Mouse (Mus musculus): Measurements from ENCODE around the gene Hypk.

Gene Hypk

DNA sequence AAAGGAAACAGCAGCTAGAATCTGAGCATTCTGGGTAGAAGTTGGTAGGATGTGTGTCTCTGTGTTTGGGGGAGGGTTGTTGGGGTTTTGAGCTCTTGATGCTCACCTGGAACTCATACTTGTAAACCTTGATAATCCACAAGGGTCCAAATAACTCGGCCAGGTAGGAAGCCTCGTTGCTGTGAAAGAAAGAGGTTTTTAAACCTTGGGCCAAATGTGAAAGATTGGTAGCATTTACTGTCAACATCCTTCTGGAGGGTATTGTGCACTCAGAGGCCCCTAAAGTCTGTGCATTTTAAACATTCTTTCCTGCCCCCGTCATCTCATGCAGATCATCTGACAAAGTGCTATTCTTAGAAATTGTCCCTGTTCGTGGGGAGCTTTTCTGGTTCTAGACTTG, at the start of gene Hypk:
Gene Hypk (plus strand): TSS at position 301 of the 400 bp plus-strand sequence.
- DNase-seq (ENCODE audit: low read depth, low spot score): no peak

DNA sequence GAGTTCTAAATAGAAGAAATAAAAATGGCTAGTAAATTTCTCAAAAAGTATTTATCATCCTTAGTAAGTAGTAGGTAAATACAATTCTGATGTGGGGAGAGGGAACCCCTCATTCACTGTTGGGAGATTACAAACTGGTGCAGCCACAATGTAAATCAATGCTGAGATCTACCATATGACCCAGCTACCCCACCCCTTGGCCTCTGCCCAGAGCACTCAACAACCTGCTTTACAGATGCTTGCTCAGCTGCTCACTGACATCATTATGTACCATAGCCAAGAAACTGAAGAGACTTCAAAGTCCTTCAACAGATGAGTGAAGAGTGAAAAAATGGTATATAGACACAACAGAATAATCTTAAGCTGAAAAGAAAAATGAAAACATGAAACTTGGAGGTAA, 49.8 kb upstream of the Hypk start:
- no peak for DNase-seq (ENCODE audit: low read depth, low spot score)

GRCm38 (mm10) chr2:121408160-121408559, 44.9 kb upstream of the Hypk start:
- peak; percentile 62 for DNase-seq (ENCODE audit: low read depth, low spot score)

GRCm38 (mm10) chr2:121412843-121413386, 40.2 kb upstream of the Hypk start:
- DNase-seq (ENCODE audit: low read depth, low spot score): peak; percentile 43

GRCm38 (mm10) chr2:121413387-121414042, 39.6 kb upstream of the Hypk start, which contains the start of the genes Pdia3 and Catsper2:
TSS of gene Pdia3 (plus strand) at chr2:121413775.
TSS of gene Catsper2 (minus strand) at chr2:121413792.
- DNase-seq (ENCODE audit: low read depth, low spot score): peak; percentile 96

DNA sequence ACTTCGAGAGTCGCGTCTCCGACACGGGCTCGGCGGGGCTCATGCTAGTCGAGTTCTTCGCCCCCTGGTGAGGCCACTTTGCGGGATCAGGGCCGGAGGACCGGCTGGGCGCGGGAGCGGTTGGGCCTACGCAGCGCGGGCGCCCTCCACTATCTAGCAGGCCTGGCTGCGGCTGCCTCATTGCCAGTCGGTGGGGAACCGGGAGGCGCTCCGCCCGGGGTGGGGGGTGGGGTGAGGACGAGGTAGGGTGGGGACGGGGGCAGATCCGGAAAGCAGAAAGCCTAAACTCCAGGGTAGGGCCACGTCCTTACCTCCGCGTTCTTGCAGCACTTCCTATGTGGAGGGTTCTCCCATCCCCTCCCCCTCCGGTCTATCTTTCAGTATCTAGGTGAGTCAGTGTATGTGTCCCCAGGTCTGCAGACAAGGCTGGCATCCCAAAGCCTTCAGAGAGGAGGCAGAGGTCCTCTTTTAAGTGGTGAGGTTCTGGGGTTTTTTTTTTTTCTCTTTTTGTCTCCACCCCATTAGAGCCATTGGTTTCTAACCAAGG, 38.9 kb upstream of the Hypk start:
- DNase-seq (ENCODE audit: low read depth, low spot score): peak; percentile 45

- DNase-seq (ENCODE audit: low read depth, low spot score): no peak
Measured at GRCm38 (mm10) chr2:121415103-121415502, 38.0 kb upstream of the Hypk start.

DNA sequence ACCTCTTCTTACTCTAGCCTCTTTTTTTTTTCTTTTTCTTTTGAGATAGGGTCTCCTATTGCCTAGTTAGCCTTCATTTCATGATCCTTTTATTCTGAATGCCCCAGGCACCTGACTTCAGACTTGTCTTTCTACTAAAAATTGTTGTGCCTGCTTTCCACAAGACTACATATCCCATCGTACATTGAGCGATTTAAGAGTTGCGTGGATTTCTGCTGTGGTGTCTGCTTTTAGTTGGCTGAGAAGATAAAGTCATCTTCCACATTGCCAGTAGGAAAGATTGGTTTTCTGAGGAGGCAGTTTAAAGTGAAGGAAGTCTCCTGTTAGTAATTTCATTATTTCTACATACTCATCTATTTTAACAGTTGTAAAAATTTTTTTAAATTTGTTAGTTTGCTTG, 37.5 kb upstream of the Hypk start:
- no peak for DNase-seq (ENCODE audit: low read depth, low spot score)

DNA sequence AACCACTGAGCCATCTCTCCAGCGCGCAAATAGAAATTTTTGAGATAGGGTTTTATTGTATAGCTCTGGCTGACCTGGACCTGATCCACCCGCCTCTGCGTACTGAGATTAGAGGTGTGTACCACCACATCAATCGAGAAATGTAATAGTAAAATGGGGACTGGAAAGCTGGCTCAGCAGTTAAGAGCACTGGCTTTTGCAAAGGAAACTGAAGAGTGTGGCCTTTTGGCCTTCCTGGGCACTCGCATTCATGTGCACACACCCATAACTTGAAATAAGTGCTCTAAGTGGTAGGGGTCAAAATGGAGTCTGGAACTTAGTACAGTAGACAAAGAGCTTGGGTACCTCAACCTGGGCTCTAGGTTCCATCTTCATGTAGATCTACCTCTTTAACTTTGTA, 36.7 kb upstream of the Hypk start:
- no peak for DNase-seq (ENCODE audit: low read depth, low spot score)

DNA sequence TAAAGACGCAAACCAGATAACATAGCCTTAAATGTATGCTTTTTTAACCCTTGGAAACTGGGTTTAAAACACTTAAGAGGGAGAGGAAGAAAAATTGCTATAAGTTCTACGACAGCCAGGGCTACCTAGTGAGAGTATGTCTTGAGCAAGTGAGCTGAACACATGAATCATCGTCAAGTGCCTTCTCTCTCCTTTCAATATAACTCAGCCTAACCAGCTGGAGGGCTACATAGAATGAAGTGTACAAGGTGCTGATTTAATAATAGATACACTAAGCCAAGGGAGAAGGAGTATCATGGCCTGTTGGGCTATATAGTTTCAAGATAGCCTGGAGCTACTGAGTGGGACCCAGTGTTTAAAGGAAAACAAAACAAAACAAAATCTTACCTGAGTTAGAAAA, 34.6 kb upstream of the Hypk start:
- no peak for DNase-seq (ENCODE audit: low read depth, low spot score)

GRCm38 (mm10) chr2:121423166-121423565, 29.9 kb upstream of the Hypk start:
- DNase-seq (ENCODE audit: low read depth, low spot score): no peak

DNA sequence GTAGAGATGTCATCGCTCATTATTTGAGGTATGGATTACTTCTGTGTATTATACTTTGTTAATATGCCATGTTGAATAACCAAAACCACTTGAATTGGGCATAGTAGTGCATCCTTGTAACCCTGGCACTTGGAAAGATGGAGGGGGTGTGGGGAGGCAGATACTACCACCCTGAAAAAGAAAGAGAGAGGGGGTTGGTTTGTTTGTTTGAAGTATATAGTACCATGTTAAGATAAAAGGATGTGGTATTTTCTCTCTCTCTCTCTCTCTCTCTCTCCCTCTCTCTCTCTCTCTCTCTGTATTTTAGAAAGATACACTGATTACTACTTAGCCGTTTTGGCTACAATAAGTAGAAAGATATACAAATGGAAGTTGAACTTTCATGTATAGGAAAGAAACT, 27.2 kb upstream of the Hypk start:
- no peak for DNase-seq (ENCODE audit: low read depth, low spot score)

DNA sequence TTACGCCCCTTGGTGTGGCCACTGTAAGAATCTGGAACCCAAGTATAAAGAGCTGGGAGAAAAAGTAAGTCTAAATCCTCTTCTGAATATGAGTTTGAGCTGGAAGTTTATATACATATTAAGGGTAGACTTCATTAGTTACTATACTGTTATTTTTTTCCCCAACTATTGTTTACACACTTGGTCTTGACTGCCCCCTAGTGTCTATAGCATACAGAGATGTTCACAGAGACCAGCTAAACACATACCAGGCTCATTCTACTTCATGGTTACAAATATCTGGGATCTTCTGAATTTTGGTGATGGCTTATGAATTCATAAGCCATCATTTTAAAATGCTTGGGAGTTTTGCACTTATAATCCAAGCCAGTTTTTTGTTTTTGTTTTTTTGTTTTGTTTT, 18.2 kb upstream of the Hypk start:
- peak; percentile 24 for DNase-seq (ENCODE audit: low read depth, low spot score)

GRCm38 (mm10) chr2:121439746-121440145, 13.3 kb upstream of the Hypk start:
- no peak for DNase-seq (ENCODE audit: low read depth, low spot score)

GRCm38 (mm10) chr2:121440834-121441605, 12.1 kb upstream of the Hypk start:
- DNase-seq (ENCODE audit: low read depth, low spot score): no peak

DNA sequence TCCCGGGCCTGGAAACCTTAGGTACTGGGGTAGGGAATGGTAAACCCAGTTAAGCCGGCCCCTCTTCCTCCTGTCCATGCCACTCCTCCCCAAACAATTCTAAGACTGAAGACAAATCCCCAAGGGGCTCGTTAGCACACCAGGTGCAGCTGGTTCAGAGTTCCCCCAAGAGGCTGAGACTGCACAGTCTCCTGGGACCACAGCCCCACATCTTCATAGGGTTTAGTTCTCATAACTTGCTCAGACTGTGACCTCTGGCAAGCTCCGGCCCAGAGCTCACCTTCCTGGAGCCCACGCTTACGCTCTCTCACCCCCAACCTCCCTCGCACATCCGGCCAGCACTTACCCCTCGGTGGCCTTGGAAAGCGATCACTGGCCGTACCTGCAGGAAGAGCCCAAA, 11.3 kb upstream of the Hypk start:
- DNase-seq (ENCODE audit: low read depth, low spot score): peak; percentile 14

- peak; percentile 48 for DNase-seq (ENCODE audit: low read depth, low spot score)
Measured at GRCm38 (mm10) chr2:121442259-121443067, 10.6 kb upstream of the Hypk start.

DNA sequence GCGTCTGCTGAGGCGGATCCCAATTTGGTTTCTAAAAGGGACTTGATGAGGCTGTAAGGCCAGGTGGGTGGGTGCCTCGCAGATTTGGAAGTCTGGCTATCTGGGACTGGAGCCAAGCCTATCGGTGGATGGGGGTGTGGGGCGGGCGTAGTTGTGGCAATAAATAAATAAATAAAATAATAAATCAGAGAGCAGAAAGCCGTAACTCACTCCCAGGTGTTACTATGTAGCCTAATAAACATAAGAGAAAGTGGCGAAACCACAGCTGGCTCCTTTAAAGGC, 10.1 kb upstream of the Hypk start:
- no peak for DNase-seq (ENCODE audit: low read depth, low spot score)

GRCm38 (mm10) chr2:121444178-121444577, 8.9 kb upstream of the Hypk start, which contains the start of gene Ell3:
TSS of gene Ell3 (minus strand) at chr2:121444278.
- DNase-seq (ENCODE audit: low read depth, low spot score): no peak

- DNase-seq (ENCODE audit: low read depth, low spot score): no peak
Measured at GRCm38 (mm10) chr2:121445117-121445516, 8.0 kb upstream of the Hypk start.

DNA sequence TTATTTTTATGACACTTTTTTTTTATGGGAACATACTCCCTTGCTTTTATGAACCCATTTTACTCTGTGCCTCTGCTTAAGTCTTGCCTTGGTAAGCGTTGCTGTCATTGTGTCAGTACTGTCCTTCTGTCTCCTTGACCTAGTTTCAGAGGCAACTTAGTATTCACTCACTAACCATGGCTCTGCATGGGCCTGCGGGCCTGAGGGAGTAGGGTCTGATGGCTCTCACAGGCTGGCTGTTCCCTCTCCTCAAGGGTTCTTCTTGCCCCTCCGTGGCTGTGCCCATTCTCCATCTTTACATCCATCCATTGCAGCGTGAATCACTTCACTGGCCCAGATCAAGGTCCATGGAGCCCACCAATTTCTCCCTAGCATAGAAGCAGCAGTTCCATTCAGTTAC, 6.6 kb upstream of the Hypk start:
- DNase-seq (ENCODE audit: low read depth, low spot score): no peak

DNA sequence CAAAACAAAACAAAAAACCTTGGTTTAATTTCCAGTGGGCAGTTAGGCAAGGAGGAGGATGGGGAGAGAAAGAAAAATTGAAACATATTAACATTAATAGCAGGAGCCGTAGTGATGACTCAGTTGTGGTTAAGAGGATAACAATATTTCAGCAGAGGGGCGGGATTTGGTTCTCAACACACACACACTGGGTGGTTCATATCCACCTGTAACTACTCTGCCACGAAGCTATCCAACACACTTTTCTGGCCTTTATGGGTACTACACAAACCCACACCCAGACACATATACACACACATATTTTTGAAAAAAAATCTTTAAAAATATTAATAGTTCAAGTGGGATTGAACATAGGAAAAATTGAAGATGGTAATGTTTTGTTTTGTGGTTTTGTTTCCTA, 6.1 kb upstream of the Hypk start:
- no peak for DNase-seq (ENCODE audit: low read depth, low spot score)
